Mouse (Mus musculus): ENCODE measurements around the gene Fam184b. TPM values are rescaled to one million over a fixed set of nuclear protein-coding genes. Genes with fewer than 3 reads are reported as not detected.
"Not testable (repeated sequence)": the region's sequence is repeated elsewhere in the genome, so short reads cannot be mapped to it uniquely, and the experiment has no call there.

The Fam184b gene
- total and polyA plus RNA-seq, 3 experiments: 0.07 TPM; not detected in 2

DNA sequence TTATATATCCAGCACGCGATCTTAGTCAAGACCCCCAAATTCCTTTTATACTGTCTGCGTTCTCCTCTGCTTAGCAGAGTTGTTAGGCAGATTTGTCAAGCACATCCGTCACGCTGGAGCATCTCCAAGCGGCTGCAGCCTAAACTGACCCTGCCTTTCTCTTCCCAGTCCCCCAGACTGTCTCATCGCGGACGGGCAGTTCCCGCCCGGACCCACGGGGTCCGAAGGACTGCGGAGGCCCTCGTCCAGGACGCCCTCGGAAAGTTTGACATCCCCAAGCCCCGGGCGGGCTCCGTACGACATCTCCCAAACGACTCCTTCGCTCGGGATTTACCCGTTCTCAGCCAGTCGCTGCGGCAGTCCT, 29.8 kb upstream of the Fam184b start:
- no peak for TF ChIP-seq POLR2A (IDR thresholded peaks at IDR 0.05; ENCODE audit: insufficient read depth, low read depth, low read length)
- TF ChIP-seq CTCF (IDR thresholded peaks at IDR 0.05): no peak
- no peak for TF ChIP-seq EP300 (IDR thresholded peaks at IDR 0.05; ENCODE audit: insufficient read depth, low read depth, low read length)
- intact Hi-C loops (cut with DNase I): loop anchor here (2.0 to 10.0 kb wide), 4 partner anchors 134 to 1384 kb away; partner anchors contain the start of genes Lcorl and Med28

DNA sequence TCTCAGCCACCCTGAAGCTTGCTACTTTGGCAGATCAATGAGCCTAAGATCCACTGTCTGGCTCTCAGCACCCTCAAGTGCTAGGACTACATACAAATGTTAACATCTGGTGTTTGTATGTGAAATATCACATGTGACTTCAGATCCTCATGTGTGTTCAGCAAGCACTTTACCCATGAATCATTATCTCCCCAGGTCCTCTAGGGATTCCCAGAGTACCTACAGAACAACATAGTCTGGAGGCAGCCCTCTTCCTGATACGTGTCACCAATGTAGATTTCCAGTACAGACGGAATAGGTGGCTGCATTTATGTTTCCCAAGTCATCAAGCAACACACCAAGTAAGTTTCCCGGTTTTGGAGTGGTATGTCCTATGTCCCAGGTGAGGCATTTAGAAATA, 29.4 kb upstream of the Fam184b start:
- H3K27ac ChIP-seq: peak overlapping the region; percentile 65
- TF ChIP-seq EP300 (IDR thresholded peaks at IDR 0.05; ENCODE audit: insufficient read depth, low read depth, low read length): no peak
- TF ChIP-seq POLR2A (IDR thresholded peaks at IDR 0.05; ENCODE audit: insufficient read depth, low read depth, low read length): no peak
- TF ChIP-seq CTCF (IDR thresholded peaks at IDR 0.05): no peak
- H3K36me3 ChIP-seq (ENCODE audit: control insufficient read depth, insufficient read depth, low read length): peaks cover 3% of the 10 kb centered on the region; the same call in 1 of the 2 replicates
- peak overlapping the region; percentile 9 for H3K9ac ChIP-seq (ENCODE audit: low read depth, low read length)
- peak overlapping the region; percentile 88 for H3K4me3 ChIP-seq
- peaks cover 3% of the 10 kb centered on the region for H3K4me1 ChIP-seq (ENCODE audit: control insufficient read depth, insufficient read depth, low read length)
- 0% methylated on average over 3 of the region's 3 CpGs for WGBS
- H3K27me3 ChIP-seq (ENCODE audit: control insufficient read depth, insufficient read depth, low read length): no peaks in the 10 kb centered on the region
- intact Hi-C loops (cut with DNase I): loop anchor here (1.0 to 10.0 kb wide), 5 partner anchors 134 to 1384 kb away; partner anchors contain the start of genes Lcorl and Med28
- no peak for DNase-seq
- H3K79me2 ChIP-seq (replicated peaks; ENCODE audit: control insufficient read depth, insufficient read depth, low read length): no peaks in the 10 kb centered on the region

More for the DNA sequence above, 29.8 kb upstream of the Fam184b start:
- H3K9ac ChIP-seq (ENCODE audit: low read depth, low read length): peak overlapping the region; percentile 68
- H3K27ac ChIP-seq: peak overlapping the region; percentile 65
- peaks cover 3% of the 10 kb centered on the region for H3K4me1 ChIP-seq (ENCODE audit: control insufficient read depth, insufficient read depth, low read length)
- WGBS: under 1% methylated on average over 27 of the region's 27 CpGs
- peak overlapping the region; percentile 88 for H3K4me3 ChIP-seq
- peaks cover 3% of the 10 kb centered on the region; the same call in 1 of the 2 replicates for H3K36me3 ChIP-seq (ENCODE audit: control insufficient read depth, insufficient read depth, low read length)
- DNase-seq: no peak
- H3K27me3 ChIP-seq (ENCODE audit: control insufficient read depth, insufficient read depth, low read length): no peaks in the 10 kb centered on the region
- H3K79me2 ChIP-seq (replicated peaks; ENCODE audit: control insufficient read depth, insufficient read depth, low read length): no peaks in the 10 kb centered on the region

DNA sequence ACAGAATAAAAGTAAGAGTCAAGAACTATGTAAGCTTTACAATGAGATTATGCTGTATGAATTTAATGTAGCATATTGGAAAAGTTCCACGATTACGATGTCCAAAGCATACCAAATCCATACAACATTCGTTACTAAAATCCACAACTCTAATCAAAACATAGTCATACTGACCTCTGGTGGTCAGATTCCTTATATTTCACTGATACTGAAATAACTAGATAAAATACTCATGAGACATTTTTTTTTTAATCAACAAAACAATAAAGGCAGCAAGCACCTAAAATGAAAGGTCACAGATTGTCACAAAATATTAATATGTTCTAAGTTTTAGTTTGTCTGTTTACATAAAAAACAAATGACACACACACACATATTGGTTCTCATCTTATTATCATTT, 28.9 kb upstream of the Fam184b start:
- WGBS: 13% methylated on average over 3 of the region's 3 CpGs
- H3K4me3 ChIP-seq: no peak overlapping the region
- intact Hi-C loops (cut with DNase I): loop anchor here (1.0 to 10.0 kb wide), 5 partner anchors 134 to 1384 kb away; partner anchors contain the start of genes Lcorl and Med28
- no peak overlapping the region for H3K27ac ChIP-seq
- no peak overlapping the region for H3K9ac ChIP-seq (ENCODE audit: low read depth, low read length)
- DNase-seq: no peak
- H3K36me3 ChIP-seq (ENCODE audit: control insufficient read depth, insufficient read depth, low read length): peaks cover 3% of the 10 kb centered on the region; the same call in 1 of the 2 replicates
- H3K4me1 ChIP-seq (ENCODE audit: control insufficient read depth, insufficient read depth, low read length): peaks cover 3% of the 10 kb centered on the region
- no peaks in the 10 kb centered on the region for H3K27me3 ChIP-seq (ENCODE audit: control insufficient read depth, insufficient read depth, low read length)
- H3K79me2 ChIP-seq (replicated peaks; ENCODE audit: control insufficient read depth, insufficient read depth, low read length): no peaks in the 10 kb centered on the region
- TF ChIP-seq EP300 (IDR thresholded peaks at IDR 0.05; ENCODE audit: insufficient read depth, low read depth, low read length): no peak
- peak; percentile 78 for TF ChIP-seq CTCF (IDR thresholded peaks at IDR 0.05)

DNA sequence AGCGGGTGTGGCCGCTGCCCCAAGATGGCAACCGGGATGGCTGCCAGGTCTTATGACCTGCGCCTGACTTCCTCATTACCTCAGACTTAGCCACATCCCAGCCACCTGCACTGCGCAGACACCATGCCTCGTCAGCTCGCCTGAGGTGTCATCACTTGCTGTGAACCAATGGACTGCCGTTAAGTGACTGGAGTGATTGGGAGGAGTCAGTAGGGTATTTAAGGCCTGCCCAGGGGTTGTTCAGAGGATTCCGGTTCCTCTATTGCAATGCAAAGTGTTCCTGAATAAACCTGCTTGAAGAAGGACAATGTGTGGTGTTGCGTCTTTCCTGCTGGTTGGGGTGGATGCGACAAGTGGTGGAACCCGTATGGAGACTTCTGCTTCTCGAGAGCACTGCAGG, 19.0 kb upstream of the Fam184b start:
- DNase-seq: not testable (repeated sequence)

DNA sequence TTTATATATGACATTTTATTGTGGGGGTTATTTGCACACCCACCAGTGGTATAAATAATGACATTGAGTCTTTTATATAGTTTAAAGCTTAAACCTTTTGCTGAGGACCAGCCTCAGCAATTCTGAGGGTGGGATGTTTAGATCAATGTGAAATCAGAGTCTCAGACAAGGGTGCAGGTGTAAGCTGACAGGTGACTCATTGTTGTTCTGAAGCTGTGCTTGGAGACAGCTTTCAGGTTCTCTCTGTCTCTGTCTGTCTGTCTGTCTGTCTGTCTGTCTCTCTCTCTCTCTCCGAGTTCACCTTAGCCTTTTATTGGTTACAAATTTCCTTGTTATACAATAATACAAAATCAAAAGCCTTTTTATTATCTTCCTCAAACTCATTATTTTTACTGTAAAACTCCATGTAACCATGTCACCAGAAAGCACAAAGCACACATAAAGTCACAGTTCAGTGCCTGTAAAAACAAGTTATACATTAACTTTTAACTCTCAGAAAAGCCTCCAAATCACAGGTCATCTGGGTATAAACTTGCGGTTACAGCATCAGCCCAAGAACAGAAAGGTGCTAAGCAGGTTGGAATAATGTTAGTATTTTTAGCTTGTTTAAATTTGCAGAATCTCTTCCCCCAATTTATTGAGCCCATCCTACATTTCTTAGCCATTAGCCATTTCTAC, 11.8 kb upstream of the Fam184b start:
- Histone ChIP-seq H3K27ac (no peak overlapping the region), H3K36me3 (ENCODE audit: control insufficient read depth, insufficient read depth, low read length) (no peaks in the 10 kb centered on the region), H3K9ac (ENCODE audit: low read depth, low read length) (no peak overlapping the region), H3K4me3 (no peak overlapping the region), H3K4me1 (ENCODE audit: control insufficient read depth, insufficient read depth, low read length) (no peaks in the 10 kb centered on the region), H3K79me2 (replicated peaks; ENCODE audit: control insufficient read depth, insufficient read depth, low read length) (no peaks in the 10 kb centered on the region), H3K27me3 (ENCODE audit: control insufficient read depth, insufficient read depth, low read length) (no peaks in the 10 kb centered on the region)
- no peak for DNase-seq
- intact Hi-C loops (cut with DNase I): no loop called here
- TF ChIP-seq POLR2A (IDR thresholded peaks at IDR 0.05; ENCODE audit: insufficient read depth, low read depth, low read length) (no peak), EP300 (IDR thresholded peaks at IDR 0.05; ENCODE audit: insufficient read depth, low read depth, low read length) (no peak), CTCF (IDR thresholded peaks at IDR 0.05) (no peak)
- 80% methylated on average over 2 of the region's 2 CpGs for WGBS

More for the DNA sequence above, 19.0 kb upstream of the Fam184b start:
- WGBS: 94% methylated on average over 13 of the region's 13 CpGs
- H3K4me3 ChIP-seq; H3K36me3 ChIP-seq (ENCODE audit: control insufficient read depth, insufficient read depth, low read length); intact Hi-C loops (cut with DNase I); H3K9ac ChIP-seq (ENCODE audit: low read depth, low read length); H3K4me1 ChIP-seq (ENCODE audit: control insufficient read depth, insufficient read depth, low read length); H3K79me2 ChIP-seq (replicated peaks; ENCODE audit: control insufficient read depth, insufficient read depth, low read length); H3K27me3 ChIP-seq (ENCODE audit: control insufficient read depth, insufficient read depth, low read length); H3K27ac ChIP-seq: not testable (repeated sequence)

DNA sequence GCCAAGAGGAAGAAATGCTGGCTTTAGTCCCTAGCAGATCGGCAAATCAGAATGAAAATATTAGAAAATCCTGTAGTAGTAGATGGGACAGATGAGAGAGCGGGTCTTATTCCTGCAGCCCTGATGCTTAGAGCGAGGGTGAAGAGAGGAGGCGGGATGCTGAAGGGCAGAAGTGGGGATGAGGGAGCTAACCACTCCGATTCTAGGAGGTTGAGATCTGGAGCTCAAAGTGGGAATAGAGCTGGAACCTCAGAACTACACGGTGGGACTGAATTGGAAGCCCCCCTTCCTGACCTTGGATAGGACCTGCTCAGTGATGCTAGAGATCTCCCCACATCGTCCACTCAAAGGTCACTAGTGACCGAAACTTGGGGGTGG, 290 bp upstream of the Fam184b start:
- intact Hi-C loops (cut with DNase I): no loop called here
- DNase-seq: no peak
- no peaks in the 10 kb centered on the region for H3K36me3 ChIP-seq (ENCODE audit: control insufficient read depth, insufficient read depth, low read length)
- 4% methylated on average over 8 of the region's 8 CpGs for WGBS
- H3K27ac ChIP-seq: no peak overlapping the region
- H3K9ac ChIP-seq (ENCODE audit: low read depth, low read length): no peak overlapping the region
- H3K27me3 ChIP-seq (ENCODE audit: control insufficient read depth, insufficient read depth, low read length): no peaks in the 10 kb centered on the region
- TF ChIP-seq CTCF (IDR thresholded peaks at IDR 0.05) (no peak), EP300 (IDR thresholded peaks at IDR 0.05; ENCODE audit: insufficient read depth, low read depth, low read length) (no peak), POLR2A (IDR thresholded peaks at IDR 0.05; ENCODE audit: insufficient read depth, low read depth, low read length) (no peak)
- no peak overlapping the region; the same call in 1 of the 2 replicates for H3K4me3 ChIP-seq
- no peaks in the 10 kb centered on the region for H3K4me1 ChIP-seq (ENCODE audit: control insufficient read depth, insufficient read depth, low read length)
- H3K79me2 ChIP-seq (replicated peaks; ENCODE audit: control insufficient read depth, insufficient read depth, low read length): no peaks in the 10 kb centered on the region
